Mouse (Mus musculus) CH12.LX (cell line): Measurements from ENCODE around the gene Reep1.

Source experiments
- BHLHE40 ChIP-seq: IDR thresholded peaks from 2 replicates; pipeline ENCODE4 v1.6.1; 2011; ENCODE audit warnings: mild to moderate bottlenecking, low read depth, low read length, improper control_type of control experiment
- CTCF ChIP-seq, 2 experiments: IDR thresholded peaks in 1 of 2; conservative IDR thresholded peaks in 1 of 2; 2 replicates each; pipeline ENCODE4 v1.5.1; 2011 to 2012; ENCODE audit warnings: low read depth in 2 of 2, low read length in 2 of 2, improper control_type of control experiment in 1 of 2, inconsistent platforms in 1 of 2, mild to moderate bottlenecking in 1 of 2, moderate library complexity in 1 of 2
- E2F4 ChIP-seq: IDR thresholded peaks from 2 replicates; pipeline ENCODE4 v1.6.1; 2011; ENCODE audit warnings: low read depth, low read length, improper control_type of control experiment; ENCODE audit not compliant: insufficient replicate concordance
- EP300 ChIP-seq: IDR thresholded peaks from 2 replicates; pipeline ENCODE4 v1.6.1; 2011; ENCODE audit warnings: low read length, improper control_type of control experiment
- HCFC1 ChIP-seq: IDR thresholded peaks from 2 replicates; pipeline ENCODE4 v1.6.1; 2012; ENCODE audit warnings: low read depth, mild to moderate bottlenecking, inconsistent platforms, low read length, improper control_type of control experiment
- MAFK ChIP-seq: IDR thresholded peaks from 2 replicates; pipeline ENCODE4 v1.6.1; 2011; ENCODE audit warnings: low read length, improper control_type of control experiment; ENCODE audit not compliant: insufficient replicate concordance
- MAX ChIP-seq: IDR thresholded peaks from 2 replicates; pipeline ENCODE4 v1.6.1; 2011; ENCODE audit warnings: low read length, improper control_type of control experiment
- POLR2A ChIP-seq: IDR thresholded peaks from 2 replicates; pipeline ENCODE4 v1.6.1; 2011; ENCODE audit warnings: low read depth, mild to moderate bottlenecking, improper control_type of control experiment, low read length
- USF1 ChIP-seq: IDR thresholded peaks from 2 replicates; pipeline ENCODE4 v1.6.1; 2014; ENCODE audit warnings: low read depth, mild to moderate bottlenecking, inconsistent platforms, low read length, improper control_type of control experiment
- ZMIZ1 ChIP-seq: IDR thresholded peaks from 2 replicates; pipeline ENCODE4 v1.6.1; 2012; ENCODE audit warnings: low read depth, mild to moderate bottlenecking, inconsistent platforms, low read length, improper control_type of control experiment

DNA sequence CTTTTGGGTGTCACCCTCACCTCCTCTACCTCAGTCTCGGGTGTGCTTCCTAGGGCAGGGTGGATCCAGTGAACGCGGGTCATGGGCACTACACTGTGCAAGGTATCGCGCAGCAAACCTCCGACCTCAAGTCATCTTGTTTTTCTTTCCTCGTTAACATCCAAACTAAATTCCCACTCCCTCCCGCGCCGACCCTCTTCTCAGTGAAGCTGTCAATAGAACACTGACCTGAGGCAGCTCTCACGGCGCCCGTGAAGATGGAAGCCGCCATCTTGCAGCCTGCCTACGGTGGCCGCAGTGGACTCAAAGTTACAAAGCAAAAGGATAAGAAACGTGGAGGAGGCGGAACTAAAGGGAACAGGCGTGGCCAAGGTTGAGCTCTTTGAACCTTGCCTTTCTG lies 116.1 kb downstream of the Reep1 start:
- TF ChIP-seq MAFK = no peak
- peak; percentile 96 for TF ChIP-seq POLR2A
- TF ChIP-seq USF1 = no peak
- TF ChIP-seq E2F4 = no peak
- TF ChIP-seq EP300 = no peak
- TF ChIP-seq BHLHE40 = peak; percentile 75
- no peak for TF ChIP-seq CTCF (conservative IDR thresholded peaks at IDR 0.05 in 1 of 2, IDR thresholded peaks at IDR 0.05 in 1 of 2; ENCODE audit: low read depth in 2 of 2, low read length in 2 of 2)
- peak; percentile 79 for TF ChIP-seq MAX
- TF ChIP-seq ZMIZ1 = peak; percentile 86
- TF ChIP-seq HCFC1 = peak; percentile 87
